In genomic region chr7:31055354-31055824, GRCm38 (mm10) we compare ENCODE assay signal across 8 mouse cellular contexts. TPM values are rescaled to one million over a fixed set of nuclear protein-coding genes. Genes with fewer than 3 reads are reported as not detected.
A peak's percentile ranks its signal among the peaks of the same experiment; 100 is the strongest.
DNase-seq lines count a peak whose midpoint lies in the region; ATAC-seq lines count a peak whose summit lies in the region.
"Had no signal": no experiment of that assay in that cellular context is flagged by ENCODE, and none has a peak within 500 bp of the region (broad histone marks: within the 10 kb centered on the region; RNA-seq: fewer than 3 reads in every experiment).

No protein-coding gene starts in this region.

- no peak overlapping the region for H3K4me3 ChIP-seq in hindbrain, embryonic 13.5 days
- peak overlapping the region; percentile 40 for H3K4me3 ChIP-seq in limb, embryonic 15.5 days
- H3K4me3 ChIP-seq in neural tube, embryonic 15.5 days (replicated peaks): 0 out of 2 replicates have a peak overlapping the region, but pooled peaks have one; percentile 10
- H3K4me3 ChIP-seq: megakaryocyte, embryonic 14.5 days had no signal

- H3K27ac ChIP-seq in hindbrain, embryonic 13.5 days: no peak overlapping the region
- peak overlapping the region; percentile 73 for H3K27ac ChIP-seq in limb, embryonic 15.5 days
- H3K27ac ChIP-seq in neural tube, embryonic 15.5 days (replicated peaks): no peak overlapping the region; the same call in 1 of the 2 replicates

- peaks cover 49% of the 10 kb centered on the region for H3K27me3 ChIP-seq in hindbrain, embryonic 13.5 days
- H3K27me3 ChIP-seq in limb, embryonic 15.5 days: peaks cover 42% of the 10 kb centered on the region
- peaks cover 43% of the 10 kb centered on the region for H3K27me3 ChIP-seq in neural tube, embryonic 15.5 days (replicated peaks)

- H3K4me1 ChIP-seq in hindbrain, embryonic 13.5 days (replicated peaks): peaks cover 44% of the 10 kb centered on the region
- peaks cover 63% of the 10 kb centered on the region for H3K4me1 ChIP-seq in limb, embryonic 15.5 days
- peaks cover 38% of the 10 kb centered on the region for H3K4me1 ChIP-seq in neural tube, embryonic 15.5 days

- ATAC-seq in hindbrain, embryonic 13.5 days (ENCODE audit: low FRiP score): no peak
- peak; percentile 85 for ATAC-seq in limb, embryonic 15.5 days (ENCODE audit: insufficient number of reproducible peaks, low FRiP score, low TSS enrichment, low read depth)
- no peak for ATAC-seq in neural tube, embryonic 15.5 days (ENCODE audit: low FRiP score)

- WGBS in hindbrain, embryonic 13.5 days: 4% methylated on average over 9 of the region's 10 CpGs
- 4% methylated on average over 10 of the region's 10 CpGs for WGBS in limb, embryonic 15.5 days
- 7% methylated on average over 10 of the region's 10 CpGs for WGBS in neural tube, embryonic 15.5 days

- H3K36me3 ChIP-seq in hindbrain, embryonic 13.5 days: no peaks in the 10 kb centered on the region
- H3K36me3 ChIP-seq in limb, embryonic 15.5 days: no peaks in the 10 kb centered on the region
- H3K36me3 ChIP-seq in neural tube, embryonic 15.5 days: no peaks in the 10 kb centered on the region

- H3K4me2 ChIP-seq in hindbrain, embryonic 13.5 days: peak overlapping the region; percentile 23; the same call in 1 of the 2 replicates
- peak overlapping the region; percentile 53 for H3K4me2 ChIP-seq in limb, embryonic 15.5 days
- H3K4me2 ChIP-seq in neural tube, embryonic 15.5 days: peak overlapping the region; percentile 26

- H3K9me3 ChIP-seq in hindbrain, embryonic 13.5 days: no peaks in the 10 kb centered on the region
- H3K9me3 ChIP-seq in limb, embryonic 15.5 days: no peaks in the 10 kb centered on the region
- H3K9me3 ChIP-seq in neural tube, embryonic 15.5 days (replicated peaks): no peaks in the 10 kb centered on the region
- H3K9me3 ChIP-seq: megakaryocyte, embryonic 14.5 days had no signal

- H3K9ac ChIP-seq in hindbrain, embryonic 13.5 days: peak overlapping the region; percentile 24; the same call in 1 of the 2 replicates
- peak overlapping the region; percentile 32; the same call in 1 of the 2 replicates for H3K9ac ChIP-seq in limb, embryonic 15.5 days
- H3K9ac ChIP-seq in neural tube, embryonic 15.5 days (replicated peaks): no peak overlapping the region

- peak; percentile 70 to 74 for DNase-seq in right cerebral cortex, postnatal 10 days (ENCODE audit: low spot score in 2 of 2)
- no peak for DNase-seq in right cerebral cortex, postnatal 25 days
- DNase-seq in forelimb bud, embryonic 11.5 days (ENCODE audit: low read depth, low spot score): peak; percentile 34
- DNase-seq in MN1 (ENCODE audit: low spot score): no peak

RNA-seq across cellular contexts. Expression of gene Fxyd1, which starts 1.6 kb away (rescaled TPM):
- polyA plus RNA-seq in hindbrain, embryonic 13.5 days (2015; fragmentation: Nextera tagmentation; extraction: Ambion mirVana): 27.3 and 30.6 TPM in 2 replicates
- polyA plus RNA-seq in limb, embryonic 15.5 days (2015; fragmentation: Nextera tagmentation; extraction: Ambion mirVana): 107 and 155 TPM in 2 replicates
- polyA plus RNA-seq in neural tube, embryonic 15.5 days (2015; fragmentation: Nextera tagmentation; extraction: Ambion mirVana): 26.8 and 36.9 TPM in 2 replicates

RNA-seq across cellular contexts. Expression of gene Lgi4, which starts 3.8 kb away (rescaled TPM):
- polyA plus RNA-seq in hindbrain, embryonic 13.5 days (2015; fragmentation: Nextera tagmentation; extraction: Ambion mirVana): 1.1 and 1.6 TPM in 2 replicates
- polyA plus RNA-seq in limb, embryonic 15.5 days (2015; fragmentation: Nextera tagmentation; extraction: Ambion mirVana): 0.58 and 0.88 TPM in 2 replicates
- 1.3 and 1.7 TPM in 2 replicates for polyA plus RNA-seq in neural tube, embryonic 15.5 days (2015; fragmentation: Nextera tagmentation; extraction: Ambion mirVana)

RNA-seq across cellular contexts. Expression of gene Fxyd7, which starts 4.1 kb away (rescaled TPM):
- polyA plus RNA-seq in hindbrain, embryonic 13.5 days (2015; fragmentation: Nextera tagmentation; extraction: Ambion mirVana): 108 and 116 TPM in 2 replicates
- 13.1 and 19.0 TPM in 2 replicates for polyA plus RNA-seq in limb, embryonic 15.5 days (2015; fragmentation: Nextera tagmentation; extraction: Ambion mirVana)
- polyA plus RNA-seq in neural tube, embryonic 15.5 days (2015; fragmentation: Nextera tagmentation; extraction: Ambion mirVana): 357 and 417 TPM in 2 replicates

RNA-seq across cellular contexts. Expression of gene Fxyd5, which starts 13.1 kb away (rescaled TPM):
- polyA plus RNA-seq in hindbrain, embryonic 13.5 days (2015; fragmentation: Nextera tagmentation; extraction: Ambion mirVana): 13.0 and 20.0 TPM in 2 replicates
- polyA plus RNA-seq in limb, embryonic 15.5 days (2015; fragmentation: Nextera tagmentation; extraction: Ambion mirVana): 42.3 and 52.6 TPM in 2 replicates
- polyA plus RNA-seq in neural tube, embryonic 15.5 days (2015; fragmentation: Nextera tagmentation; extraction: Ambion mirVana): 22.2 and 27.8 TPM in 2 replicates

RNA-seq across cellular contexts. Expression of gene Fxyd3, which starts 21.1 kb away (rescaled TPM):
- polyA plus RNA-seq in hindbrain, embryonic 13.5 days (2015; fragmentation: Nextera tagmentation; extraction: Ambion mirVana): 0.79 and 1.3 TPM in 2 replicates
- 76.1 and 91.8 TPM in 2 replicates for polyA plus RNA-seq in limb, embryonic 15.5 days (2015; fragmentation: Nextera tagmentation; extraction: Ambion mirVana)
- 0.79 and 14.6 TPM in 2 replicates for polyA plus RNA-seq in neural tube, embryonic 15.5 days (2015; fragmentation: Nextera tagmentation; extraction: Ambion mirVana)

Comparison
In these comparisons a context has a peak if more than half of its experiments do, and no peak if none do; other contexts are left out.
1. DNase-seq: peak in right cerebral cortex, postnatal 10 days (2 of 2) and forelimb bud, embryonic 11.5 days (single experiment); none in right cerebral cortex, postnatal 25 days (single experiment) and MN1 (single experiment).
2. Peak in every context shown above with its lines, with median percentiles within 50 percentile points of each other: H3K4me2 ChIP-seq.